Mouse (Mus musculus): ENCODE measurements around the gene Zfp13.

GRCm38 (mm10) chr17:23568370-23568769 is 30.9 kb downstream of the Zfp13 start:
- TF ChIP-seq CTCF (IDR thresholded peaks at IDR 0.05; ENCODE audit: low read depth, low read length) (no peak), POLR2A (IDR thresholded peaks at IDR 0.05; ENCODE audit: insufficient read depth, low read length) (no peak), EP300 (IDR thresholded peaks at IDR 0.05; ENCODE audit: insufficient read depth, low read depth, low read length) (no peak)
